Mouse (Mus musculus) kidney, adult 2 months (tissue): ENCODE results near the gene Slc44a1.

ENCODE experiments used
- CTCF ChIP-seq: fragments of 200-500 bp; conservative IDR thresholded peaks from 2 replicates; pipeline ENCODE4 v1.5.1; 2011; ENCODE audit warnings: low read depth, mild to moderate bottlenecking, control low read depth, low read length, moderate library complexity, mixed read lengths; ENCODE audit not compliant: insufficient read depth, insufficient read length
- POLR2A ChIP-seq: fragments of 200-500 bp; IDR thresholded peaks from one replicate; pipeline ENCODE4 v1.6.1; 2011; ENCODE audit warnings: low read depth, low read length, control low read depth

- TF ChIP-seq CTCF = no peak
- TF ChIP-seq POLR2A = no peak
Measured at GRCm38 (mm10) chr4:53630963-53631315, 190.7 kb downstream of the Slc44a1 start.
